21 mouse cellular contexts compared by ENCODE assay signal in the genomic region with DNA sequence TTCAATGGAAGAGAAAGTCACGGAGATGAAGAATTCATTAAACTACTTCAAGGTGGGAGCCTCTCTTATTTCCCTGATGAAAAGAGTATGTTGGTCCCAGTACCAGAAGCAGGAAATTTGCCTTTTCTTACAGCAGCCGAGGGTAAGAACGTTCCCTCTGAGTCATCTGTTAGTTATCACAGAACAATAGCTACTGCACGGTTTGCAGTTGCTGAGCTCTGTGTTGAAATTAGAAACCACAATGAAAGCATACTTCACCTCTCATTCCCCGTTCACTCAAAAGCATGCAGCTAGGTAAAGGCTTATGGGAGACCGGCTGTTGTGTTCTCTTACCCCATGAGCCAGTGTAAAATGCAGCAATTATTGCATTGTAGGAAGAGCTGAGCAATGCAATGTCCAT. TPM values are rescaled to one million over a fixed set of nuclear protein-coding genes. Genes with fewer than 3 reads are reported as not detected.
A peak's percentile ranks its signal among the peaks of the same experiment; 100 is the strongest.
DNase-seq lines count a peak whose midpoint lies in the region; ATAC-seq lines count a peak whose summit lies in the region.
"Had no signal": no experiment of that assay in that cellular context is flagged by ENCODE, and none has a peak within 500 bp of the region (broad histone marks: within the 10 kb centered on the region; RNA-seq: fewer than 3 reads in every experiment).

No protein-coding gene starts in this region.

- WGBS in forebrain, embryonic 10.5 days: 52% methylated on average over 6 of the region's 6 CpGs
- WGBS in forebrain, embryonic 12.5 days: 48% methylated on average over 6 of the region's 6 CpGs
- 19% methylated on average over 6 of the region's 6 CpGs for WGBS in embryonic facial prominence, embryonic 13.5 days
- WGBS in limb, embryonic 13.5 days: 32% methylated on average over 6 of the region's 6 CpGs
- WGBS in midbrain, embryonic 16.5 days: 44% methylated on average over 6 of the region's 6 CpGs

- no peak overlapping the region for H3K4me2 ChIP-seq in forebrain, embryonic 12.5 days
- 0 out of 2 replicates have a peak overlapping the region, but pooled peaks have one; percentile 9 for H3K4me2 ChIP-seq in embryonic facial prominence, embryonic 13.5 days
- no peak overlapping the region for H3K4me2 ChIP-seq in limb, embryonic 13.5 days (replicated peaks)
- no peak overlapping the region for H3K4me2 ChIP-seq in midbrain, embryonic 16.5 days (ENCODE audit: low read length)
- H3K4me2 ChIP-seq: kidney, embryonic 15.5 days; midbrain, embryonic 11.5 days had no signal

- H3K27ac ChIP-seq in forebrain, embryonic 10.5 days: 0 out of 2 replicates have a peak overlapping the region, but pooled peaks have one; percentile 6
- no peak overlapping the region for H3K27ac ChIP-seq in forebrain, embryonic 12.5 days
- H3K27ac ChIP-seq in embryonic facial prominence, embryonic 13.5 days: no peak overlapping the region; the same call in 1 of the 2 replicates
- H3K27ac ChIP-seq in limb, embryonic 13.5 days: peak overlapping the region; percentile 56; the same call in 1 of the 2 replicates
- no peak overlapping the region for H3K27ac ChIP-seq in midbrain, embryonic 16.5 days (ENCODE audit: low read length)
- H3K27ac ChIP-seq: kidney, embryonic 15.5 days had no signal

- H3K36me3 ChIP-seq in forebrain, embryonic 10.5 days (replicated peaks): no peaks in the 10 kb centered on the region
- no peaks in the 10 kb centered on the region for H3K36me3 ChIP-seq in forebrain, embryonic 12.5 days (replicated peaks)
- no peaks in the 10 kb centered on the region for H3K36me3 ChIP-seq in embryonic facial prominence, embryonic 13.5 days
- no peaks in the 10 kb centered on the region for H3K36me3 ChIP-seq in limb, embryonic 13.5 days
- H3K36me3 ChIP-seq in midbrain, embryonic 16.5 days (ENCODE audit: control insufficient read depth, insufficient read depth, low read length): no peaks in the 10 kb centered on the region
- H3K36me3 ChIP-seq: kidney, embryonic 15.5 days had no signal

- no peak for ATAC-seq in forebrain, embryonic 12.5 days (ENCODE audit: low FRiP score)
- no peak for ATAC-seq in embryonic facial prominence, embryonic 13.5 days (ENCODE audit: insufficient number of reproducible peaks, insufficient read depth, low FRiP score, low TSS enrichment, low read depth)
- ATAC-seq in limb, embryonic 13.5 days (ENCODE audit: low FRiP score, low read depth): no peak; the same call in 1 of the 2 replicates
- ATAC-seq in midbrain, embryonic 16.5 days: no peak
- ATAC-seq in cerebellum, adult (ENCODE audit: insufficient number of reproducible peaks, low FRiP score, low TSS enrichment): no peak
- ATAC-seq: forebrain, postnatal 0 days; intestine, embryonic 16.5 days; liver, postnatal 0 days had no signal

- H3K27me3 ChIP-seq in forebrain, embryonic 10.5 days (ENCODE audit: poor library complexity, severe bottlenecking): 0 out of 2 replicates have a peak, but pooled peaks cover 4% of the 10 kb centered on the region
- no peaks in the 10 kb centered on the region for H3K27me3 ChIP-seq in forebrain, embryonic 12.5 days
- H3K27me3 ChIP-seq in embryonic facial prominence, embryonic 13.5 days: no peaks in the 10 kb centered on the region
- no peaks in the 10 kb centered on the region for H3K27me3 ChIP-seq in limb, embryonic 13.5 days
- no peaks in the 10 kb centered on the region for H3K27me3 ChIP-seq in midbrain, embryonic 16.5 days (ENCODE audit: control insufficient read depth, insufficient read depth, low read depth, low read length)
- H3K27me3 ChIP-seq: kidney, embryonic 15.5 days had no signal

- H3K4me1 ChIP-seq in forebrain, embryonic 10.5 days: peaks cover 13% of the 10 kb centered on the region
- H3K4me1 ChIP-seq in forebrain, embryonic 12.5 days: no peaks in the 10 kb centered on the region
- peaks cover 5% of the 10 kb centered on the region; the same call in 1 of the 2 replicates for H3K4me1 ChIP-seq in embryonic facial prominence, embryonic 13.5 days
- H3K4me1 ChIP-seq in limb, embryonic 13.5 days: peaks cover 9% of the 10 kb centered on the region; the same call in 1 of the 2 replicates
- H3K4me1 ChIP-seq in midbrain, embryonic 16.5 days (ENCODE audit: control insufficient read depth, insufficient read depth, low read length): no peaks in the 10 kb centered on the region

- H3K9ac ChIP-seq in forebrain, embryonic 12.5 days: no peak overlapping the region
- no peak overlapping the region for H3K9ac ChIP-seq in embryonic facial prominence, embryonic 13.5 days
- no peak overlapping the region for H3K9ac ChIP-seq in limb, embryonic 13.5 days
- no peak overlapping the region for H3K9ac ChIP-seq in midbrain, embryonic 16.5 days (ENCODE audit: low read depth, low read length)
- H3K9ac ChIP-seq: forebrain, postnatal 0 days; kidney, embryonic 15.5 days; liver, postnatal 0 days had no signal

- no peak overlapping the region for H3K4me3 ChIP-seq in forebrain, embryonic 10.5 days
- H3K4me3 ChIP-seq in forebrain, embryonic 12.5 days (replicated peaks): no peak overlapping the region
- H3K4me3 ChIP-seq in embryonic facial prominence, embryonic 13.5 days: no peak overlapping the region
- no peak overlapping the region for H3K4me3 ChIP-seq in limb, embryonic 13.5 days
- H3K4me3 ChIP-seq in midbrain, embryonic 16.5 days (ENCODE audit: low read depth, low read length): no peak overlapping the region
- H3K4me3 ChIP-seq: kidney, embryonic 15.5 days had no signal

- 0 out of 2 replicates have a peak, but pooled peaks cover 3% of the 10 kb centered on the region for H3K9me3 ChIP-seq in forebrain, embryonic 10.5 days
- H3K9me3 ChIP-seq in forebrain, embryonic 12.5 days: no peaks in the 10 kb centered on the region
- H3K9me3 ChIP-seq in embryonic facial prominence, embryonic 13.5 days: no peaks in the 10 kb centered on the region
- H3K9me3 ChIP-seq in limb, embryonic 13.5 days: 0 out of 2 replicates have a peak, but pooled peaks cover 4% of the 10 kb centered on the region
- H3K9me3 ChIP-seq in midbrain, embryonic 16.5 days (replicated peaks; ENCODE audit: control insufficient read depth, low read length, poor library complexity, severe bottlenecking): no peaks in the 10 kb centered on the region
- H3K9me3 ChIP-seq: kidney, embryonic 15.5 days had no signal

- no peak for DNase-seq in forebrain, embryonic 10.5 days (ENCODE audit: extremely low spot score, low spot score)
- peak; percentile 36 for DNase-seq in 416B (ENCODE audit: low read depth)
- DNase-seq in adrenal gland, postnatal 14 days: no peak
- DNase-seq: B cell, adult 2 months; cerebellum, postnatal 10 days; forebrain, postnatal 0 days; heart, adult 18-20 months; left cerebral cortex, postnatal 4 days; liver, postnatal 0 days; thymus, adult 18-20 months had no signal

RNA-seq across cellular contexts. Expression of gene Gm10190, which starts 26.1 kb away (rescaled TPM):
- polyA plus RNA-seq in forebrain, embryonic 10.5 days (2016; fragmentation: Nextera tagmentation; extraction: Ambion mirVana): 0.63 TPM in 1 of 2 replicates, not detected in the other
- 1.9 and 2.0 TPM in 2 replicates for polyA plus RNA-seq in forebrain, embryonic 12.5 days (2016; fragmentation: Nextera tagmentation; extraction: Ambion mirVana)
- 1.6 and 3.0 TPM in 2 replicates for polyA plus RNA-seq in embryonic facial prominence, embryonic 13.5 days (2015; fragmentation: Nextera tagmentation; extraction: Ambion mirVana)
- 2.3 and 2.7 TPM in 2 replicates for polyA plus RNA-seq in limb, embryonic 13.5 days (2015; fragmentation: Nextera tagmentation; extraction: Ambion mirVana)
- total RNA-seq in adrenal gland, postnatal 14 days (2021): 1.4 TPM in 1 of 2 replicates, not detected in the other
- polyA plus RNA-seq in midbrain, embryonic 16.5 days (2015; fragmentation: Nextera tagmentation; extraction: Ambion mirVana): 3.9 and 4.8 TPM in 2 replicates
- total RNA-seq: forebrain, postnatal 0 days; gastrocnemius, adult 8-10 months; heart, adult 18-20 months; hematopoietic stem cell, adult 5-6 weeks; neutrophil, adult 5-6 weeks had no signal

RNA-seq across cellular contexts. Expression of gene Arhgef33, which starts 40.0 kb away (rescaled TPM):
- 0.20 and 0.97 TPM in 2 replicates for polyA plus RNA-seq in forebrain, embryonic 10.5 days (2016; fragmentation: Nextera tagmentation; extraction: Ambion mirVana)
- polyA plus RNA-seq in forebrain, embryonic 12.5 days (2016; fragmentation: Nextera tagmentation; extraction: Ambion mirVana): 0.17 and 0.74 TPM in 2 replicates
- 1.1 and 1.5 TPM in 2 replicates for polyA plus RNA-seq in embryonic facial prominence, embryonic 13.5 days (2015; fragmentation: Nextera tagmentation; extraction: Ambion mirVana)
- 1.2 and 1.5 TPM in 2 replicates for polyA plus RNA-seq in limb, embryonic 13.5 days (2015; fragmentation: Nextera tagmentation; extraction: Ambion mirVana)
- 1.1 and 2.0 TPM in 2 replicates for total RNA-seq in adrenal gland, postnatal 14 days (2021)
- polyA plus RNA-seq in midbrain, embryonic 16.5 days (2015; fragmentation: Nextera tagmentation; extraction: Ambion mirVana): 0.92 and 2.2 TPM in 2 replicates
- total RNA-seq: gastrocnemius, adult 8-10 months; hematopoietic stem cell, adult 5-6 weeks; neutrophil, adult 5-6 weeks had no signal

RNA-seq across cellular contexts. Expression of gene Dhx57, which starts 57.0 kb away (rescaled TPM):
- 15.0 and 16.3 TPM in 2 replicates for polyA plus RNA-seq in forebrain, embryonic 10.5 days (2016; fragmentation: Nextera tagmentation; extraction: Ambion mirVana)
- polyA plus RNA-seq in forebrain, embryonic 12.5 days (2016; fragmentation: Nextera tagmentation; extraction: Ambion mirVana): 31.3 and 33.0 TPM in 2 replicates
- 21.8 and 23.7 TPM in 2 replicates for polyA plus RNA-seq in embryonic facial prominence, embryonic 13.5 days (2015; fragmentation: Nextera tagmentation; extraction: Ambion mirVana)
- polyA plus RNA-seq in limb, embryonic 13.5 days (2015; fragmentation: Nextera tagmentation; extraction: Ambion mirVana): 24.4 and 25.5 TPM in 2 replicates
- total RNA-seq in adrenal gland, postnatal 14 days (2021): 12.9 and 16.9 TPM in 2 replicates
- 57.0 and 59.4 TPM in 2 replicates for polyA plus RNA-seq in midbrain, embryonic 16.5 days (2015; fragmentation: Nextera tagmentation; extraction: Ambion mirVana)

RNA-seq across cellular contexts. Expression of gene Morn2, which starts 57.2 kb away (rescaled TPM):
- polyA plus RNA-seq in forebrain, embryonic 10.5 days (2016; fragmentation: Nextera tagmentation; extraction: Ambion mirVana): 31.4 and 35.1 TPM in 2 replicates
- 37.8 and 45.1 TPM in 2 replicates for polyA plus RNA-seq in forebrain, embryonic 12.5 days (2016; fragmentation: Nextera tagmentation; extraction: Ambion mirVana)
- 24.3 and 25.1 TPM in 2 replicates for polyA plus RNA-seq in embryonic facial prominence, embryonic 13.5 days (2015; fragmentation: Nextera tagmentation; extraction: Ambion mirVana)
- 18.9 and 19.7 TPM in 2 replicates for polyA plus RNA-seq in limb, embryonic 13.5 days (2015; fragmentation: Nextera tagmentation; extraction: Ambion mirVana)
- 12.7 and 17.2 TPM in 2 replicates for total RNA-seq in adrenal gland, postnatal 14 days (2021)
- polyA plus RNA-seq in midbrain, embryonic 16.5 days (2015; fragmentation: Nextera tagmentation; extraction: Ambion mirVana): 48.7 and 48.8 TPM in 2 replicates

Comparison
In these comparisons a context has a peak if more than half of its experiments do, and no peak if none do; other contexts are left out.
1. H3K27ac ChIP-seq: peak in forebrain, embryonic 10.5 days (single experiment) and limb, embryonic 13.5 days (single experiment); none in forebrain, embryonic 12.5 days (single experiment), embryonic facial prominence, embryonic 13.5 days (single experiment) and midbrain, embryonic 16.5 days (single experiment).